Mouse (Mus musculus) adrenal gland, postnatal 25 days (tissue): ENCODE measurements around the gene Srsf6. TPM values are rescaled to one million over a fixed set of nuclear protein-coding genes. Genes with fewer than 3 reads are reported as not detected.

Experiments
- total RNA-seq: library from RNA; stranded (reverse); gene quantifications from 2 replicates; pipeline ENCODE4 v1.2.3, GENCODE M21; 2021

Srsf6 gene
- total RNA-seq, 1 experiment from 2014 or later, result 232 TPM

Other genes starting within 250 kb of the Srsf6 start
- 0.24 TPM in 1 of 2 replicates, not detected in the other for gene L3mbtl1, start 11.9 kb downstream of the Srsf6 start, total RNA-seq
- gene Sgk2, start 55.8 kb downstream of the Srsf6 start, total RNA-seq, result 1.6 and 1.8 TPM in 2 replicates
- 54.7 and 66.5 TPM in 2 replicates for gene Ift52, start 85.8 kb downstream of the Srsf6 start, total RNA-seq
- 3.7 and 5.6 TPM in 2 replicates for gene Mybl2, start 123.2 kb downstream of the Srsf6 start, total RNA-seq
- not detected in 2 replicates for gene Gtsf1l, start 156.3 kb downstream of the Srsf6 start, total RNA-seq